Mouse (Mus musculus) urinary bladder, postnatal 14 days (tissue): ENCODE results near the gene Med17.

ENCODE experiments used
- DNase-seq: peaks from one replicate; pipeline ENCODE4 v3.0.0; 2021; ENCODE audit warnings: low spot score

Med17 gene

DNA sequence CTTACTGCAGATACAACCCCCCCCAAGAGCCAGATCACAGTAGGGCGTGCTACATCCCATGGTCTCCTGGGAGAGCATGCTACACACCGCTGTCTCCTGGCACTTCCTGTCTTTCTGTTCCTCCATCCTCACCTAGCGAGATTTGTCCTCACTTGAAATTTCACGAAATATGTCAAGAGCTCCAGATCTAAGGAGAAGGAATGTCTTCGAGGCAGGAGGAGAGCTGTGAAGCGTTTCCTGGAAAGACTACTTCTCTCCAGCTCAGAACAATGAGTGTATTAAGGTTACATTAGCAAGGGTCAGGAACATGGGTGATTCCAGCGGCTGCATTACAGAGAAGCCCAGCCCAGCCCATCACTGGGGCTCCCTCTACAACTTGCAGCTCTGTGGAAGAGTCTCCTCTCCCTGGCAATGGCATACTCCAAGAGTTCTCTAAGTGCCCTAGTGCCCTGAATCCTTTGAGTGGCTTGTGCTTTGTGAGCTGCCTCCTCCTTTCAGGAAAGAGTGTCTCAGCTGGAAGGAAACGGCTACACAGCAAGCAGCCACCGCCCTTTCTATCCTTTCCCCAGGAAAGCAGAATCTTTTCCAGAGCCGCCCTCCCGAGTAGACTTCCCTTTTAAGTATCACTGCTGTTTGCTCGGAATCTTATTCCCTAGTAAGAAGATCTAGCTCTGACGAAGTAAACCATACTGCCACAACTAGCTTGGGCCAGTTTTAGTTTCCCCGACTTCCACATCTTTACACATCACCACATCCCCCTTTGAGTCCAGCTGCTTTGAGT is 42.0 kb downstream of the Med17 start:
- no peak for DNase-seq

DNA sequence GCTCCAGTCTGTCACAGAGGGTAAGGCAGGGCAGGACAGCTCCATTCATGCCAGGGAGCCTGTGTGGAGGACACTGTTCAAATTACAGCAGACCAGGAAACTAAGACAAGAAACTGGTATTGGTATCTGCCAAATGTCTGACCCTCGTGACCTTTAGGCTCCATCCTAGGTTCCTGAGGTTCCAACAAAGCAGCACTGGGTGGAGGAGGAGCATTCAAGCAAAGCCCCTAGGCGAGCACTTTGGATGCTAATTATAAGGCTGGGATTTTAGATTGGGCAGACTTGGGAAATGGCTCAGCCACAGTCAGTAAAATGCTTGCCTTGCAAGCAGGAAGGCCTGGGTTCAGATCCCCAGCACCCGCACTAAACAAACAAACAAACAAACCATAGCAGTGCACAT is 43.7 kb downstream of the Med17 start:
- no peak for DNase-seq

DNA sequence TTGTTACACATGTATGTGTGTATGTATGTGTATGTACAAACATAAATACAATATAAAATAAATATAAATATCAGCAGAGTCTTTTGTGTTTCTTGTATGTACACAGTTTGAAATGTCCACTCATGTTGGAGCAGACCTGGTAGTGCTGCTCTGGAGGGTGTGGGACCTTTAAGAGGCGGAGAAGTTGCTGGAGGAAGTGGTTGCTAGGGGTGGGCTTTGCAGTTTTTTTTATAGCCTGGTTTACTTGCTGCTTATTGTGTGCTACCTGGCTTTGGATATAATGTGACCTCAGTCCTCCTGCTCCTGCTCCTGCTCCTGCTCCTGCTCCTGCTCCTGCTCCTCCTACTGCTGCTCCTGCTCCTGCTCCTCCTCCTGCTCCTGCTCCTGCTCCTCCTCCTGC is 46.1 kb downstream of the Med17 start:
- DNase-seq, result no peak

DNA sequence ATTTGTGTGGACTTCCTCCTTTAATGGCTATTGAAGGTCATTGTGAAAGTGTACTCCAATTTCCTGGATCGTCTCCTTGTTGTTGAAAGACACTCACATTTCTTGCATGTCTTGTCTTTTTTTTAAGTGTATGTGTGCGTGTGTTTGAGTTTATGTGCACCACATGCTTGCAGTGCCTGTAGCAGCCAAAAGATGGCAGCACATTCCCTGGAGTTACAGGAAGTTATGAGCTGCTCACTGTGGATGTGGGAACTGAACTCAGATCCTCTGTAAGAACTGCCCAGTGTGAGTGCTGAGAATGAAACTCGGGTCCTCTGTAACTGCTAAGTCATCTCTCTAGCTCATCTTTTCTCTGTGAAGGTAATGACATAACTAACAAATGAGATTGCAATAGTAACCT is 47.3 kb downstream of the Med17 start:
- no peak for DNase-seq

DNA sequence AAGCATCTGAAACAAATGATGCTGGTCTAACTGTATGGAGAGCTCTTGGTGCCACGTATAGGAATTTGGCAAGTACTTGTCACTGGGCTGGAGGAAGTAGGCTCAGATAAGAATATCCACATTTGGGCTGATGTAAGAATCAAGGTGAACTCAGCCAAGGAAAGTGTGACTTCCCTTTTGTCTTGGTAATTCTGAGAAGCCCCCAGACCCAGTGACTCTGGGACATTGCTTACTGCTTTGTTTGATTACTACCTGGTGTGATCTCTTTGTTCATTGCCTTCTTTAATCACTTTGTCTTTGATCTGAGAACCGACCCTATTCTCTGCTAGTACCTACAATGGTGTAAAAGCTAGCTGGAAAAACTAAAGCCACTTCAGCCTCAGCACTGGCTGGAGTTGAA is 54.8 kb downstream of the Med17 start:
- DNase-seq, result no peak

DNA sequence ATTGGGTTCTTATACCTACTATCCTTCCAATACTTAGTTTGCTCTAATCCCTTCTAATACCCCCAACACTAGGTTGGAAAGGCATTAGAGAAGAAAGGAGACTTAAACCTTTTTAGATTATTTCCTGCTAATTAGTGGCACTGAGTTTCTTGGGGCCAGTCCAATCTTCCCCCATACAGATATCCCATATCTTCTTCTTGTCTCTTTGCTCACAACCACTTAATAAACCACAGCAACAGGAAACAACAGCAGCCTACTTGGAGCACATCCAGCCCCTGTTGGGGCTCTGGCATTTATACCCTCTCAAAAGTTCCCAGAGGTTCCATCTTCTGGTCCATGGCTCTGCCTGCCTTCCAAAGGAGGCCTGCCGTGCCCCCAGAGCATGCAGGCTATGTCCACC is 66.0 kb downstream of the Med17 start:
- no peak for DNase-seq

DNA sequence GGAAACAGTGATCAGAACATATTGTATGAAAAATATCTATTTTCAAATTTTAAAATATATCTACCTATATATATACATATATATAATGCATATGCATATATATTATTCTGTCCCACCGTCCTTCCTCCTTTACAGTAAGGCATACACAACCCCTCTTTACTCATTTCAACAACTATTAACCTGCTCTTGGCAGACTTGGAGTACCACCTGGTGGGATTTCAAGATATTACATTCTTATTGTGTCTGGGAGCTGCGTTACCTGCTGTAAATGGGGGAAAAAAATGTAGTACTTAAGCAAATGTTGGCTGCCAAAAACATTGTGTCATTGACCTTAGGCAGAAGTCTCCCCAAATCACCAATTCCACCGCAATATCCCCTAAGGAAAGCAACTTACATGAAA is 67.9 kb downstream of the Med17 start:
- DNase-seq, result no peak
